Mouse (Mus musculus) stomach, embryonic 16.5 days (tissue): ENCODE data around the gene Thap3. TPM values are rescaled to one million over a fixed set of nuclear protein-coding genes. Genes with fewer than 3 reads are reported as not detected.

Experiments
- ATAC-seq: fragments of 200-750 bp; cut with Nextera tagmentation; 2 replicates; pipeline ENCODE4 v1.8.0; 2017; ENCODE audit warnings: moderate number of reproducible peaks, moderate TSS enrichment; ENCODE audit not compliant: insufficient read depth, low FRiP score
- H3K27ac ChIP-seq: fragments of 300-500 bp; sonication (generic); 2 replicates; pipeline ENCODE4 v1.5.1; 2014; ENCODE audit warnings: low read length
- H3K27me3 ChIP-seq: fragments of 300-500 bp; sonication (generic); 2 replicates; pipeline ENCODE4 v1.6.1; 2014; ENCODE audit warnings: low read length, control low read depth, mixed read lengths; ENCODE audit not compliant: control insufficient read depth, insufficient read depth
- H3K36me3 ChIP-seq: fragments of 300-500 bp; sonication (generic); 2 replicates; pipeline ENCODE4 v1.6.1; 2014; ENCODE audit warnings: low read length; ENCODE audit not compliant: control insufficient read depth, insufficient read depth
- H3K4me1 ChIP-seq: fragments of 300-500 bp; sonication (generic); 2 replicates; pipeline ENCODE4 v1.6.1; 2014; ENCODE audit warnings: low read length, control low read depth, mixed read lengths; ENCODE audit not compliant: control insufficient read depth, insufficient read depth
- H3K4me2 ChIP-seq: fragments of 300-500 bp; sonication (generic); 2 replicates; pipeline ENCODE4 v1.6.1; 2014; ENCODE audit warnings: low read depth, low read length, mixed read lengths
- H3K4me3 ChIP-seq: fragments of 300-500 bp; sonication (generic); replicated peaks from 2 replicates; pipeline ENCODE4 v1.5.1; 2014; ENCODE audit warnings: mild to moderate bottlenecking, low read length
- H3K9ac ChIP-seq: fragments of 300-500 bp; sonication (generic); 2 replicates; pipeline ENCODE4 v1.6.1; 2014; ENCODE audit warnings: low read length
- H3K9me3 ChIP-seq: fragments of 300-500 bp; sonication (generic); replicated peaks from 2 replicates; pipeline ENCODE4 v1.6.1; 2016; ENCODE audit warnings: low read length, control low read depth; ENCODE audit not compliant: control insufficient read depth
- WGBS: fragments of 180-500 bp; shearing (Covaris S2); extraction: QIAGEN DNeasy Blood & Tissue Kit; methylation state at CpG from one replicate; pipeline ENCODE4 v1.1.7; 2014; 5-methylcytosine and 5-hydroxymethylcytosine counted together
- polyA plus RNA-seq: library from polyadenylated mRNA; unstranded; fragments of >200 nt; fragmentation: Nextera tagmentation; extraction: Ambion mirVana; gene quantifications from 2 replicates; pipeline ENCODE4 v1.2.1, GENCODE M21; 2015

Gene Thap3
- polyA plus RNA-seq, 1 experiment from 2014 or later: 35.7 TPM

GRCm38 (mm10) chr4:151994228-151995171, 5.7 kb upstream of the Thap3 start:
- ATAC-seq: no peak
- H3K4me3 ChIP-seq: peak overlapping the region; percentile 99
- H3K27ac ChIP-seq: peak overlapping the region; percentile 87
- no peaks in the 10 kb centered on the region for H3K9me3 ChIP-seq
- WGBS: 2% methylated on average over 60 of the region's 61 CpGs
- H3K4me2 ChIP-seq: peak overlapping the region; percentile 86
- peak overlapping the region; percentile 98 for H3K9ac ChIP-seq
- peaks cover 20% of the 10 kb centered on the region for H3K4me1 ChIP-seq
- peaks cover 15% of the 10 kb centered on the region; the same call in 1 of the 2 replicates for H3K36me3 ChIP-seq
- H3K27me3 ChIP-seq: no peaks in the 10 kb centered on the region

- ATAC-seq: no peak
- no peak overlapping the region for H3K9ac ChIP-seq
- no peaks in the 10 kb centered on the region for H3K9me3 ChIP-seq
- H3K27ac ChIP-seq: no peak overlapping the region
- peaks cover 25% of the 10 kb centered on the region for H3K4me1 ChIP-seq
- H3K36me3 ChIP-seq: peaks cover 15% of the 10 kb centered on the region; the same call in 1 of the 2 replicates
- no peak overlapping the region for H3K4me3 ChIP-seq
- H3K4me2 ChIP-seq: no peak overlapping the region
- 70% methylated on average over 6 of the region's 6 CpGs for WGBS
- no peaks in the 10 kb centered on the region for H3K27me3 ChIP-seq
These were observed 4.2 kb upstream of the Thap3 start for GRCm38 (mm10) chr4:151993035-151993434.

DNA sequence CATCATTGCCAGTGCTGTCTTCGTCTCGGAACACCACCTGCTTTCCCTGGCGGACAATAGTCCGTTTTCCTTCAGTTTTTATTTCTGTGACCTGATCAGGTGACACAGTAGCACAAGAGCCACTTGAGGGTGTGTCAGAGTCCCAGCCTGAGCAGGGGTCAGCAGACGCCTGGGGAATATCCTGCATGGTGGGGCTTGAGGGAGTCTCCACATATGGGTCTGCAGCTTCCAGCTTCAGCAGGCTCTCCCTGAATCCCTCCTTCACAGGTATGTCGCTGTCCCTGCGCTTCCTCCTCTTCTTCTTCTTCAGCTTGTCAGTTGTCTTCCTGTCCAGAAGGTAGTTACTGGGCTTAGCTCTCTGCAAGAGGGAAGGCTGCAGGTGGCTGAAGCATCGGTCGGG, 3.3 kb upstream of the Thap3 start:
- peaks cover 26% of the 10 kb centered on the region for H3K4me1 ChIP-seq
- H3K9me3 ChIP-seq: no peaks in the 10 kb centered on the region
- ATAC-seq: no peak
- 86% methylated on average over 9 of the region's 9 CpGs for WGBS
- no peak overlapping the region for H3K9ac ChIP-seq
- H3K4me3 ChIP-seq: no peak overlapping the region
- H3K36me3 ChIP-seq: peaks cover 15% of the 10 kb centered on the region; the same call in 1 of the 2 replicates
- no peak overlapping the region for H3K27ac ChIP-seq
- H3K4me2 ChIP-seq: no peak overlapping the region
- H3K27me3 ChIP-seq: no peaks in the 10 kb centered on the region

DNA sequence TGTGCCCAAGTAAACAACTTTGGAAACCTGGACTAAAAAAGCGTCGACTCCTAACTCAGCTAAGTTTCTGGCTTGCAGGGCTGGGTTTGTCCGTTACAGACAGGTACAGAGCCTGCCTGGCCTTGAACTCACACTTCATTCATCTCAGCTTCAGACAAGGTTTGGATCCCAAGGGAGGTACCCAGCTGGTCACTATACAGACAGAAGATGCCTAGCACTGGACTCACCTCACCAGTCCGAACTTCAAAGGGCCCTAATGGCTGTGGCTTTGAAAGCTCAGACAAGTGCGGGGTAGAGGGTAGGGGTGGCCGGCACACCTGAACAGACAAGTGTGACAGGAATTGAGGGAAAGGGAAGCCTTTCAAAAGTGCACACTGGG, 302 bp upstream of the Thap3 start:
- Histone ChIP-seq H3K27me3 (no peaks in the 10 kb centered on the region), H3K9me3 (no peaks in the 10 kb centered on the region), H3K27ac (peak overlapping the region; percentile 86), H3K4me3 (peak overlapping the region; percentile 84), H3K36me3 (peaks cover 15% of the 10 kb centered on the region; the same call in 1 of the 2 replicates), H3K4me2 (peak overlapping the region; percentile 67), H3K4me1 (peaks cover 32% of the 10 kb centered on the region), H3K9ac (peak overlapping the region; percentile 94; the same call in 1 of the 2 replicates)
- 27% methylated on average over 6 of the region's 6 CpGs for WGBS
- no peak; the same call in 1 of the 2 replicates for ATAC-seq

GRCm38 (mm10) chr4:151988014-151988341, 819 bp downstream of the Thap3 start:
- no peak for ATAC-seq
- Histone ChIP-seq H3K36me3 (peaks cover 15% of the 10 kb centered on the region), H3K27ac (peak overlapping the region; percentile 86), H3K4me2 (peak overlapping the region; percentile 67), H3K4me3 (peak overlapping the region; percentile 84), H3K27me3 (no peaks in the 10 kb centered on the region), H3K4me1 (peaks cover 23% of the 10 kb centered on the region), H3K9me3 (no peaks in the 10 kb centered on the region), H3K9ac (peak overlapping the region; percentile 94)
- WGBS: 22% methylated on average over 10 of the region's 10 CpGs

DNA sequence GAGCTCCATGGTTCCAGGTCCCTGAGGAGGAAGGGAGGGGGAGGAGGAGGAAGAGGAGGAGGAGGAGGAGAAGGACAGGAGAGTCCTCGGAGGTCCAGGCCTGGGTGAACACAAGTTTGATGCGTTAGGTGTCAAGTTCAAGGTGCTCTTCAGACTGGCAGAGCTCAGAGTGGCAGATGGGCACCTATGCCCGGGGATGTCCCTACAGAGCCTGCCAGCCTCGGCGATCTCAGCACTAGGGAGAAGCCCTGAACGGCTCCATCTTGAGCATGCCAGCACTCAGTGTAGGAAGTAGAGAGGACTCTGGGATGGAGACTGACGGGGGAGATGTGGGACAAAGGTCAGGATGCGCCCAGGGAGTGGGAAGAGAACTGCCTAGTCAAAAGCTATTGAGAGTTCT, 2.1 kb downstream of the Thap3 start:
- ATAC-seq: no peak
- no peak overlapping the region for H3K4me3 ChIP-seq
- WGBS: 61% methylated on average over 8 of the region's 8 CpGs
- H3K36me3 ChIP-seq: peaks cover 8% of the 10 kb centered on the region
- H3K27ac ChIP-seq: no peak overlapping the region
- no peak overlapping the region for H3K4me2 ChIP-seq
- H3K4me1 ChIP-seq: peaks cover 23% of the 10 kb centered on the region
- no peaks in the 10 kb centered on the region for H3K9me3 ChIP-seq
- no peaks in the 10 kb centered on the region for H3K27me3 ChIP-seq
- H3K9ac ChIP-seq: no peak overlapping the region

DNA sequence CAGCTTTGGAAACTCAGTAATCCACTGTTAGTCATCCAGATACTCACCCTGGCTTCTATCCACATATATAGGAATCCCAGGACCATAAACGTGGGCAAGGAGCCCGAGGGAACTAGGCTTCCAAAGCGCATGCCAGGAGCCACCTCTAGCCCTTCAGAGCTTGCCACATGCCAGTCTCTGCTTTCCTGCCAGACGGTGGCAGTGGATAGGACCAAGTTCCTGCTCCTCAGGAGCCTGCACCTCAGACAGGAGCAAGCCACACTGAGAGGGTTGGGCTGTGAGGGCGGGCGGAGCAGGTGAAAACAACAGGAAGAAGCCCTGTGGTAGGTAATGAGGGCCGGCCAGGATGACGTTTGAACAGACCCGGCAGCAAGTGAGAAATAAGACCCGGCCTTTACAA, 2.9 kb downstream of the Thap3 start:
- Histone ChIP-seq H3K9ac (peak overlapping the region; percentile 48), H3K9me3 (no peaks in the 10 kb centered on the region), H3K4me1 (peaks cover 23% of the 10 kb centered on the region), H3K27ac (no peak overlapping the region; the same call in 1 of the 2 replicates), H3K36me3 (peaks cover 4% of the 10 kb centered on the region), H3K4me3 (no peak overlapping the region), H3K4me2 (no peak overlapping the region), H3K27me3 (no peaks in the 10 kb centered on the region)
- no peak for ATAC-seq
- 31% methylated on average over 10 of the region's 10 CpGs for WGBS

- Histone ChIP-seq H3K36me3 (peaks cover 5% of the 10 kb centered on the region; the same call in 1 of the 2 replicates), H3K27ac (no peak overlapping the region), H3K4me1 (peaks cover 18% of the 10 kb centered on the region), H3K4me2 (no peak overlapping the region), H3K9me3 (no peaks in the 10 kb centered on the region), H3K9ac (no peak overlapping the region), H3K27me3 (no peaks in the 10 kb centered on the region), H3K4me3 (no peak overlapping the region)
- no peak for ATAC-seq
- WGBS: 37% methylated on average over 8 of the region's 9 CpGs
These were observed 5.2 kb downstream of the Thap3 start for GRCm38 (mm10) chr4:151983560-151983959.

DNA sequence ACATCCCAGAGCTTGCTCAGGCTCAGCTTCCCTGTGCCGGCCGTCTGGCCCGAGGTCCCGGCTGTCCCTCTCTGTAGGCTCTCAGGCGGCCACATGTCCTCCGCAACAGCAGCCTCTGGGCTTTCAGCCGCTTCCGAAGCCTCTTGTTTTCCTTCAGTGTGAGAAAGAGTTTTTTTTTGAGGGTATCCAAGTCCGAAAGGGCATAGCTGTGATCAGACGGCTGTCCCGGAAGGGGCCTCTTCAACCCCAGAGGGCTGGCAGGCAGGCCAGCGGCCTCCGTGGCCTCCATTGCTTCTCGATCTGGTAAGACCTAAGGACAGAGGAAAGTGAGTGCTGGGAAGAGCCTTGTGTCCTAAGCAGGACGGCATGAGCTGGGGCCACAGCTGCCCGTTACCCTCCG, 5.8 kb downstream of the Thap3 start:
- ATAC-seq: no peak
- H3K27me3 ChIP-seq: no peaks in the 10 kb centered on the region
- H3K4me1 ChIP-seq: peaks cover 18% of the 10 kb centered on the region
- H3K27ac ChIP-seq: no peak overlapping the region
- H3K4me3 ChIP-seq: no peak overlapping the region
- 61% methylated on average over 17 of the region's 17 CpGs for WGBS
- peaks cover 7% of the 10 kb centered on the region; the same call in 1 of the 2 replicates for H3K36me3 ChIP-seq
- no peak overlapping the region for H3K9ac ChIP-seq
- H3K9me3 ChIP-seq: no peaks in the 10 kb centered on the region
- no peak overlapping the region for H3K4me2 ChIP-seq
